In the genomic region with DNA sequence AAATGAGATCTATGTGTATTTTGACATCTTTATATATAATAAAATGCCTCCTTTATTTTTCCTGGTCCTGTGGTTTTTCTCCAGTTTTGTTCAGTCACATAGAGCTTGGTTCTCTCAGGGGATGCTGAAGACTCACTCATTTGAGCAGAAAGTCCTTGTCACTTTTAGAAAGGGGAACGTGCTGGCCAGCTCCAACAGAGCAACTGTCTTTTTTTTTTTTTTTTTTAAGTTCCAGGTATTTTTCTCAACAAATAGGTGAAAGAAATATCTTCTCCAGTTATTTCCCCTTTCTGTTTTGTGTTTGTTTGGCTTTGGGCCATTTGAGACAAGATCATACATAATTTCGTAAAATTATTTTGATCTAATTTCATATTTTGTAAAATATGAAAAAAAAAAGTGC, we compare ENCODE assay signal across 16 mouse cellular contexts.
"Had no signal": no experiment of that assay in that cellular context is flagged by ENCODE, and none has a peak within 500 bp of the region (broad histone marks: within the 10 kb centered on the region; RNA-seq: fewer than 3 reads in every experiment).

No protein-coding gene starts in this region.

- H3K4me1 ChIP-seq: neural tube, embryonic 15.5 days; stomach, embryonic 15.5 days had no signal

- H3K27ac ChIP-seq: neural tube, embryonic 13.5 days; neural tube, embryonic 15.5 days; stomach, embryonic 15.5 days; stomach, postnatal 0 days had no signal

- H3K9ac ChIP-seq: neural tube, embryonic 13.5 days; neural tube, embryonic 15.5 days; stomach, embryonic 15.5 days had no signal

- H3K9me3 ChIP-seq: neural tube, embryonic 13.5 days; neural tube, embryonic 15.5 days; stomach, embryonic 15.5 days had no signal

- DNase-seq: retina, postnatal 1 day; right cerebral cortex, adult 18-20 months; right cerebral cortex, postnatal 14 days; right cerebral cortex, postnatal 25 days; right cerebral cortex, postnatal 4 days; spleen, adult 18-20 months; thymus, adult 18-20 months; thymus, adult 2 months; thymus, postnatal 14 days; thymus, postnatal 25 days; thymus, postnatal 36 days; thymus, postnatal 4 days had no signal

- H3K4me2 ChIP-seq: neural tube, embryonic 13.5 days; neural tube, embryonic 15.5 days; stomach, embryonic 15.5 days had no signal

- H3K36me3 ChIP-seq: neural tube, embryonic 13.5 days; neural tube, embryonic 15.5 days; stomach, embryonic 15.5 days had no signal

- H3K4me3 ChIP-seq: neural tube, embryonic 13.5 days; neural tube, embryonic 15.5 days; stomach, embryonic 15.5 days had no signal

- H3K27me3 ChIP-seq: neural tube, embryonic 13.5 days; neural tube, embryonic 15.5 days; stomach, embryonic 15.5 days had no signal
